Mouse (Mus musculus) CH12.LX (cell line): ENCODE data around the gene Crtc3. TPM values are rescaled to one million over a fixed set of nuclear protein-coding genes. Genes with fewer than 3 reads are reported as not detected.
A peak's percentile ranks its signal among the peaks of the same experiment; 100 is the strongest.

Experiments used
- DNase-seq: peaks from one replicate; pipeline ENCODE4 v3.0.0-alpha.2; 2013; ENCODE audit errors: extremely low read depth
- H3K27ac ChIP-seq: 2 replicates; pipeline ENCODE4 v1.5.1; 2012; ENCODE audit warnings: low read depth, mild to moderate bottlenecking, control low read depth, moderate library complexity; ENCODE audit not compliant: insufficient read depth
- H3K27me3 ChIP-seq: replicated peaks from 2 replicates; pipeline ENCODE3; 2012; ENCODE audit warnings: inconsistent platforms
- H3K36me3 ChIP-seq, 2 experiments: replicated peaks in 1 of 2; 2 replicates each; pipeline versions ENCODE3 to v1.6.1; 2012; ENCODE audit warnings: inconsistent platforms in 1 of 2, low read length in 1 of 2, mild to moderate bottlenecking in 1 of 2, mixed read lengths in 1 of 2, moderate library complexity in 1 of 2; ENCODE audit not compliant: control insufficient read depth in 1 of 2, insufficient read depth in 1 of 2
- H3K4me1 ChIP-seq, 2 experiments: 2 replicates each; pipeline ENCODE4 v1.6.1; 2012; ENCODE audit warnings: inconsistent platforms in 1 of 2, moderate library complexity in 1 of 2; ENCODE audit not compliant: insufficient read depth in 2 of 2, control insufficient read depth in 1 of 2
- H3K4me2 ChIP-seq: 2 replicates; pipeline ENCODE4 v1.6.1; 2012; ENCODE audit warnings: low read depth, mild to moderate bottlenecking, control low read depth; ENCODE audit not compliant: poor library complexity, insufficient read depth, severe bottlenecking
- H3K4me3 ChIP-seq, 3 experiments: fragments of 150-350 bp in 1 of 3; sonication (generic) in 1 of 3; replicated peaks in 1 of 3; 2 replicates each; pipeline versions ENCODE3 to v1.5.1; 2011 to 2012; ENCODE audit warnings: low read depth in 2 of 3, low read length in 2 of 3, mild to moderate bottlenecking in 2 of 3, moderate library complexity in 2 of 3, control low read depth in 1 of 3, improper control_type of control experiment in 1 of 3, inconsistent platforms in 1 of 3, mixed read lengths in 1 of 3; ENCODE audit not compliant: poor library complexity in 1 of 3
- H3K79me2 ChIP-seq: replicated peaks from 2 replicates; pipeline ENCODE4 v1.6.1; 2012; ENCODE audit warnings: mild to moderate bottlenecking, moderate library complexity; ENCODE audit not compliant: control insufficient read depth, poor library complexity, insufficient read depth, severe bottlenecking; ENCODE audit errors: extremely low read depth
- H3K9ac ChIP-seq: 2 replicates; pipeline ENCODE4 v1.6.1; 2012; ENCODE audit warnings: low read depth, mild to moderate bottlenecking, control low read depth, moderate library complexity; ENCODE audit not compliant: insufficient read depth
- H3K9me3 ChIP-seq: replicated peaks from 2 replicates; pipeline ENCODE3; 2012; ENCODE audit warnings: low read length, inconsistent platforms, mixed read lengths
- CHD1 ChIP-seq: IDR thresholded peaks from 2 replicates; pipeline ENCODE4 v1.6.1; 2012; ENCODE audit warnings: low read depth, low read length, improper control_type of control experiment, inconsistent platforms
- CTCF ChIP-seq, 2 experiments: IDR thresholded peaks in 1 of 2; conservative IDR thresholded peaks in 1 of 2; 2 replicates each; pipeline ENCODE4 v1.5.1; 2011 to 2012; ENCODE audit warnings: low read depth in 2 of 2, low read length in 2 of 2, improper control_type of control experiment in 1 of 2, inconsistent platforms in 1 of 2, mild to moderate bottlenecking in 1 of 2, moderate library complexity in 1 of 2
- E2F4 ChIP-seq: IDR thresholded peaks from 2 replicates; pipeline ENCODE4 v1.6.1; 2011; ENCODE audit warnings: low read depth, low read length, improper control_type of control experiment; ENCODE audit not compliant: insufficient replicate concordance
- ELF1 ChIP-seq: IDR thresholded peaks from 2 replicates; pipeline ENCODE4 v1.6.1; 2014; ENCODE audit warnings: low read depth, mild to moderate bottlenecking, inconsistent platforms, low read length, improper control_type of control experiment
- EP300 ChIP-seq: IDR thresholded peaks from 2 replicates; pipeline ENCODE4 v1.6.1; 2011; ENCODE audit warnings: low read length, improper control_type of control experiment
- ETS1 ChIP-seq: conservative IDR thresholded peaks from 2 replicates; pipeline ENCODE4 v1.6.1; 2012; ENCODE audit warnings: low read depth, mild to moderate bottlenecking, inconsistent platforms, low read length, improper control_type of control experiment, moderate library complexity
- IRF4 ChIP-seq: IDR thresholded peaks from 2 replicates; pipeline ENCODE4 v1.6.1; 2014; ENCODE audit warnings: low read depth, mild to moderate bottlenecking, inconsistent platforms, low read length, improper control_type of control experiment
- KAT2A ChIP-seq: IDR thresholded peaks from 2 replicates; pipeline ENCODE4 v1.6.1; 2012; ENCODE audit warnings: low read length, improper control_type of control experiment, inconsistent platforms; ENCODE audit not compliant: insufficient replicate concordance
- MAFK ChIP-seq: IDR thresholded peaks from 2 replicates; pipeline ENCODE4 v1.6.1; 2011; ENCODE audit warnings: low read length, improper control_type of control experiment; ENCODE audit not compliant: insufficient replicate concordance
- MAX ChIP-seq: IDR thresholded peaks from 2 replicates; pipeline ENCODE4 v1.6.1; 2011; ENCODE audit warnings: low read length, improper control_type of control experiment
- MEF2A ChIP-seq: IDR thresholded peaks from 2 replicates; pipeline ENCODE4 v1.6.1; 2014; ENCODE audit warnings: low read depth, mild to moderate bottlenecking, inconsistent platforms, low read length, improper control_type of control experiment, borderline replicate concordance
- MXI1 ChIP-seq: IDR thresholded peaks from 2 replicates; pipeline ENCODE4 v1.6.1; 2011; ENCODE audit warnings: mild to moderate bottlenecking, low read depth, low read length, improper control_type of control experiment
- MYC ChIP-seq: IDR thresholded peaks from 2 replicates; pipeline ENCODE4 v1.6.1; 2011; ENCODE audit warnings: low read depth, mild to moderate bottlenecking, improper control_type of control experiment, low read length
- NELFE ChIP-seq: IDR thresholded peaks from 2 replicates; pipeline ENCODE4 v1.6.1; 2011; ENCODE audit warnings: low read depth, low read length, improper control_type of control experiment
- PAX5 ChIP-seq: IDR thresholded peaks from 2 replicates; pipeline ENCODE4 v1.6.1; 2012; ENCODE audit warnings: low read length, inconsistent platforms, mixed read lengths
- POLR2A ChIP-seq: IDR thresholded peaks from 2 replicates; pipeline ENCODE4 v1.6.1; 2011; ENCODE audit warnings: low read depth, mild to moderate bottlenecking, improper control_type of control experiment, low read length
- RCOR1 ChIP-seq: conservative IDR thresholded peaks from 2 replicates; pipeline ENCODE4 v1.6.1; 2012; ENCODE audit warnings: low read depth, mild to moderate bottlenecking, inconsistent platforms, low read length, improper control_type of control experiment
- SIN3A ChIP-seq: IDR thresholded peaks from 2 replicates; pipeline ENCODE4 v1.6.1; 2012; ENCODE audit warnings: low read length, improper control_type of control experiment, inconsistent platforms
- SMC3 ChIP-seq: IDR thresholded peaks from 2 replicates; pipeline ENCODE4 v1.6.1; 2011; ENCODE audit warnings: low read depth, low read length, improper control_type of control experiment
- TBP ChIP-seq: conservative IDR thresholded peaks from 2 replicates; pipeline ENCODE4 v1.6.1; 2011; ENCODE audit warnings: low read depth, low read length, improper control_type of control experiment
- UBTF ChIP-seq: IDR thresholded peaks from 2 replicates; pipeline ENCODE4 v1.6.1; 2012; ENCODE audit warnings: low read depth, mild to moderate bottlenecking, inconsistent platforms, low read length, improper control_type of control experiment, moderate library complexity
- USF2 ChIP-seq: conservative IDR thresholded peaks from 2 replicates; pipeline ENCODE4 v1.6.1; 2011; ENCODE audit warnings: low read depth, low read length, improper control_type of control experiment
- ZC3H11A ChIP-seq: IDR thresholded peaks from 2 replicates; pipeline ENCODE4 v1.6.1; 2012; ENCODE audit warnings: low read depth, mild to moderate bottlenecking, inconsistent platforms, low read length, improper control_type of control experiment
- ZMIZ1 ChIP-seq: IDR thresholded peaks from 2 replicates; pipeline ENCODE4 v1.6.1; 2012; ENCODE audit warnings: low read depth, mild to moderate bottlenecking, inconsistent platforms, low read length, improper control_type of control experiment
- dilution Hi-C: fragments of 300-500 bp; cut with MboI; formaldehyde crosslinking; loops from 2 replicates; pipeline ENCODE4 v1.14.3; 2020; ENCODE audit warnings: low sequenced_read_pairs; ENCODE audit not compliant: extremely low pct_unique_long_range_greater_than_20kb, extremely low pct_ligation_motif_present
- in situ Hi-C: fragments of 300-500 bp; cut with MboI; formaldehyde crosslinking; loops from 3 replicates; pipeline ENCODE4 v1.14.3; 2019; ENCODE audit warnings: low sequenced_read_pairs, low pct_ligation_motif_present, low pct_unique_long_range_greater_than_20kb, mixed read lengths
- polyA plus RNA-seq: library from polyadenylated mRNA; unstranded; fragments of >175 nt; gene quantifications from 2 replicates; pipeline ENCODE4 v1.2.1, GENCODE M21; 2012; ENCODE audit warnings: low read depth; ENCODE audit not compliant: insufficient read length
- total RNA-seq, 2 experiments: library from RNA; depleted of rRNA; stranded (reverse); fragments of 300-350 nt in 1 of 2; fragments of >200 nt in 1 of 2; gene quantifications; 2 replicates each; pipeline ENCODE4 v1.2.3; 2012 to 2014

Crtc3 gene
- total RNA-seq (2012; rRNA removed) (3.9 and 4.4 TPM in 2 replicates), total RNA-seq (2014; rRNA removed) (1.2 and 1.3 TPM in 2 replicates), polyA plus RNA-seq (5.8 and 9.1 TPM in 2 replicates)

GRCm38 (mm10) chr7:80688556-80689220 lies at the start of gene Crtc3:
Gene Crtc3 (minus strand): TSS chr7:80688877.
- H3K9me3 ChIP-seq = no peaks in the 10 kb centered on the region
- DNase-seq = peak; percentile 39
- peak within 1 kb of the TSS; percentile 48 for H3K27ac ChIP-seq
- H3K4me2 ChIP-seq = peak within 1 kb of the TSS; percentile 69
- peak within 1 kb of the TSS; percentile 89 for H3K9ac ChIP-seq
- peaks cover 0 to 5% of the 10 kb centered on the region in 2 experiments for H3K36me3 ChIP-seq
- H3K27me3 ChIP-seq = no peaks in the 10 kb centered on the region
- H3K79me2 ChIP-seq = no peaks in the 10 kb centered on the region
- dilution Hi-C loops (no loop called here), in situ Hi-C loops (no loop called here)
- no peak for TF ChIP-seq ZC3H11A
- TF ChIP-seq SMC3 = no peak
- no peak for TF ChIP-seq ELF1
- TF ChIP-seq MEF2A = no peak
- 0 out of 2 replicates have a peak, but pooled peaks have one; percentile 27 for TF ChIP-seq ZMIZ1
- 0 out of 2 replicates have a peak, but pooled peaks have one; percentile 56 for TF ChIP-seq TBP
- peak; percentile 55 for TF ChIP-seq NELFE
- TF ChIP-seq USF2 = no peak
- no peak for TF ChIP-seq KAT2A
- TF ChIP-seq PAX5 = no peak
- TF ChIP-seq RCOR1 = no peak
- no peak for TF ChIP-seq EP300
- TF ChIP-seq MAFK = no peak
- TF ChIP-seq UBTF = peak; percentile 76
- TF ChIP-seq MYC = no peak
- peak; percentile 55 for TF ChIP-seq MXI1
- no peak for TF ChIP-seq SIN3A
- no peak for TF ChIP-seq E2F4
- TF ChIP-seq ETS1 = no peak
- peak in 1 of 2 experiments; percentile 6; a peak in 1 of 4 replicates for TF ChIP-seq CTCF (conservative IDR thresholded peaks at IDR 0.05 in 1 of 2, IDR thresholded peaks at IDR 0.05 in 1 of 2; ENCODE audit: low read depth in 2 of 2, low read length in 2 of 2)
- peak; percentile 61 for TF ChIP-seq POLR2A
- TF ChIP-seq MAX = peak; percentile 1; the same call in 1 of the 2 replicates
- TF ChIP-seq CHD1 = no peak
- no peak for TF ChIP-seq IRF4
- H3K4me3 ChIP-seq = peak within 1 kb of the TSS; percentile 66 to 82 (median 76)
- H3K4me1 ChIP-seq = peaks cover 0 to 14% of the 10 kb centered on the region in 2 experiments; a peak in 2 of 4 replicates
